Mouse (Mus musculus) neural tube, embryonic 14.5 days (tissue): ENCODE data around the gene Ctsd. TPM values are rescaled to one million over a fixed set of nuclear protein-coding genes. Genes with fewer than 3 reads are reported as not detected.

ENCODE experiments used
- ATAC-seq: fragments of 200-750 bp; cut with Nextera tagmentation; 2 replicates; pipeline ENCODE4 v1.8.0; 2017; ENCODE audit warnings: low read depth, mild to moderate bottlenecking, moderate TSS enrichment, moderate library complexity
- H3K27ac ChIP-seq: fragments of 300-500 bp; sonication (generic); 2 replicates; pipeline ENCODE4 v1.5.1; 2014; ENCODE audit warnings: low read depth, mild to moderate bottlenecking, control low read depth, low read length, moderate library complexity, mixed read lengths
- H3K27me3 ChIP-seq: fragments of 300-500 bp; sonication (generic); 2 replicates; pipeline ENCODE4 v1.6.1; 2014; ENCODE audit warnings: low read length; ENCODE audit not compliant: control insufficient read depth, insufficient read depth
- H3K36me3 ChIP-seq: fragments of 300-500 bp; sonication (generic); 2 replicates; pipeline ENCODE4 v1.6.1; 2014; ENCODE audit warnings: low read length, mixed read lengths; ENCODE audit not compliant: control insufficient read depth, insufficient read depth
- H3K4me1 ChIP-seq: fragments of 300-500 bp; sonication (generic); 2 replicates; pipeline ENCODE4 v1.6.1; 2014; ENCODE audit warnings: low read length; ENCODE audit not compliant: control insufficient read depth, insufficient read depth
- H3K4me2 ChIP-seq: fragments of 300-500 bp; sonication (generic); 2 replicates; pipeline ENCODE4 v1.6.1; 2014; ENCODE audit warnings: mild to moderate bottlenecking, low read depth, low read length, control low read depth
- H3K4me3 ChIP-seq: fragments of 300-500 bp; sonication (generic); 2 replicates; pipeline ENCODE4 v1.5.1; 2014; ENCODE audit warnings: low read depth, low read length, control low read depth, mixed read lengths
- H3K9ac ChIP-seq: fragments of 300-500 bp; sonication (generic); replicated peaks from 2 replicates; pipeline ENCODE4 v1.6.1; 2014; ENCODE audit warnings: low read depth, mild to moderate bottlenecking, control low read depth, low read length, mixed read lengths
- H3K9me3 ChIP-seq: fragments of 300-500 bp; sonication (generic); 2 replicates; pipeline ENCODE4 v1.6.1; 2016; ENCODE audit warnings: low read length; ENCODE audit not compliant: control insufficient read depth
- WGBS: fragments of 180-500 bp; shearing (Covaris S2); extraction: QIAGEN DNeasy Blood & Tissue Kit; methylation state at CpG from one replicate; pipeline ENCODE4 v1.1.7; 2014; 5-methylcytosine and 5-hydroxymethylcytosine counted together
- polyA plus RNA-seq: library from polyadenylated mRNA; unstranded; fragments of >200 nt; fragmentation: Nextera tagmentation; extraction: Ambion mirVana; gene quantifications from 2 replicates; pipeline ENCODE4 v1.2.1, GENCODE M21; 2014

Ctsd gene
- polyA plus RNA-seq, 1 experiment from 2014 or later: 250 TPM

DNA sequence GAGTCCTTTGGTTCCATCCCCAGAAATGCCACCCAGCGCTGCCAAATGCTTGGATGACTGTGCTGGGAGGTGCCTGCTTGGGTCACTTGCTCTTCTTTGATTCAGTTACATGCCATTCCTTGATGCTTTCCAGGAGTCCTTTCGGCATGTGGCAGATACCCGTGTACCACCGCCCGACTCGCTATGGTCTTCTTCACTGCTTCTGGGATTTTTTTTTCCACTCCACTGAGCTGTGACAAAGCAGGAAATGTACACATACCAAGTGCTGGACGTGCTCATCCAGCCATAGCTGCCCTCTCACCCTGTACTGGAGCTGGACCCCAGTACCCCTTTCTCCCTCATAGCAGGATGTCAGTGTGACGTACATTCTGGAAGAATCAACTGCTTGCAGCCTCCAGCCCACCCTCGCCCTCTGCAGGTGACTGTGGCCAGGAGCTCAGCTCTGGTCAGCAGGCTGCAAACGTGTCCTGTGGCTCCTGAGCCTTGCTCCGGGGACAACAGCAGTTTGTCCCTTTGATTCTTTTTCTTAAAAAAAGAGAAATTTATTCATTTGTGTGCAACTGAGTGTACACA is 37.9 kb upstream of the Ctsd start:
- Histone ChIP-seq H3K27me3 (no peaks in the 10 kb centered on the region), H3K4me2 (no peak overlapping the region), H3K9me3 (no peaks in the 10 kb centered on the region), H3K36me3 (no peaks in the 10 kb centered on the region), H3K4me1 (peaks cover 9% of the 10 kb centered on the region), H3K9ac (no peak overlapping the region), H3K27ac (no peak overlapping the region), H3K4me3 (no peak overlapping the region)
- ATAC-seq: no peak
- WGBS: 60% methylated on average over 11 of the region's 11 CpGs

GRCm38 (mm10) chr7:142421826-142422225 is 34.0 kb upstream of the Ctsd start:
- Histone ChIP-seq H3K27ac (no peak overlapping the region), H3K36me3 (no peaks in the 10 kb centered on the region), H3K4me1 (no peaks in the 10 kb centered on the region), H3K4me2 (no peak overlapping the region), H3K9ac (no peak overlapping the region), H3K27me3 (no peaks in the 10 kb centered on the region), H3K9me3 (no peaks in the 10 kb centered on the region), H3K4me3 (no peak overlapping the region)
- no peak for ATAC-seq
- WGBS: 79% methylated on average over 2 of the region's 2 CpGs

- Histone ChIP-seq H3K9ac (no peak overlapping the region), H3K4me1 (no peaks in the 10 kb centered on the region), H3K27ac (no peak overlapping the region), H3K4me3 (no peak overlapping the region), H3K9me3 (no peaks in the 10 kb centered on the region), H3K36me3 (no peaks in the 10 kb centered on the region), H3K27me3 (no peaks in the 10 kb centered on the region), H3K4me2 (no peak overlapping the region)
- WGBS: 91% methylated on average over 5 of the region's 5 CpGs
- no peak for ATAC-seq
These were observed 32.0 kb upstream of the Ctsd start for GRCm38 (mm10) chr7:142419887-142420286.

DNA sequence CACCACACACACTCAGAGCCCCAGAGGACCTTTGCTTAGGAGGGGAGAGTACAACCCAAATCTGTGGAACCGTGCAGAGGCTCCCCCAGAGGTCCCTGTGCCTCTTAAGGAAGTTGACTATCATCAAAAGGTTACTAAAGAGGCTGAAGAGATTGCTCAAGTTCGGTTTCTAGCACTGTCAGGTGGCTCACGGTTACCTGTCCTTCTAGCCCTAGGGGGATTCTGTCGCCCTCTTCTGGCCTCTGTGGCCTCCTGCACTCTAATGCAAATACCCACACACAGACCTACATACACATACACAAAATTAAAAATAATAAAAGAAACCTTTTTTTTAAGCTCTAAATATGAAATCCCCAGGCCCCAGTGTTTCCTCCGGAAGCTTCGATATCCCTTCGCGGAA is 30.8 kb upstream of the Ctsd start:
- Histone ChIP-seq H3K4me1 (no peaks in the 10 kb centered on the region), H3K27ac (no peak overlapping the region), H3K4me2 (no peak overlapping the region), H3K4me3 (no peak overlapping the region), H3K9ac (no peak overlapping the region), H3K36me3 (no peaks in the 10 kb centered on the region), H3K27me3 (no peaks in the 10 kb centered on the region), H3K9me3 (no peaks in the 10 kb centered on the region)
- no peak for ATAC-seq
- 87% methylated on average over 8 of the region's 8 CpGs for WGBS

DNA sequence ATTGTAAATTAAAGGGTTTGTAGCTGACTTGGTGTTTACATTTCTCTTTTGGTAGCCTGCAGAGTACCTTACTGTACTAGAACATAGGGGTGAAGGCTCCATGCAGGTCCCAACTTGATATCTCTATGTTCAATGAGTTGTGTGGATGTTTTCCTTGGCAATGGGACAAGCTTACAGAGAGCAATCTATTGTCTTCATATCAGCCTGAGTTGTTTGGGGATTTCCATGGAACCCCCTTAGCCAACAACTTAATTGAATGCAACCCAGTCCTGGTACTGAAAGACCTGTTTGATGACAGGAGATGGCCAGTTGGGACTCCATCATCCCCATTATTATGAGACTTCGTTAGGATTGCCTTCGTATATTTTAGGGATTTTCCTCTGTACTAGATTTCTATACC is 30.2 kb upstream of the Ctsd start:
- Histone ChIP-seq H3K9ac (no peak overlapping the region), H3K4me3 (no peak overlapping the region), H3K9me3 (no peaks in the 10 kb centered on the region), H3K27ac (no peak overlapping the region), H3K27me3 (no peaks in the 10 kb centered on the region), H3K36me3 (no peaks in the 10 kb centered on the region), H3K4me1 (no peaks in the 10 kb centered on the region), H3K4me2 (no peak overlapping the region)
- 96% methylated on average over 2 of the region's 2 CpGs for WGBS
- no peak for ATAC-seq

GRCm38 (mm10) chr7:142416225-142416624 is 28.4 kb upstream of the Ctsd start:
- no peak overlapping the region for H3K4me2 ChIP-seq
- no peak overlapping the region for H3K27ac ChIP-seq
- no peak overlapping the region for H3K4me3 ChIP-seq
- H3K9ac ChIP-seq: no peak overlapping the region
- no peaks in the 10 kb centered on the region for H3K27me3 ChIP-seq
- H3K9me3 ChIP-seq: no peaks in the 10 kb centered on the region
- H3K4me1 ChIP-seq: no peaks in the 10 kb centered on the region
- no peak for ATAC-seq
- WGBS: 75% methylated on average over 3 of the region's 3 CpGs
- H3K36me3 ChIP-seq: no peaks in the 10 kb centered on the region

DNA sequence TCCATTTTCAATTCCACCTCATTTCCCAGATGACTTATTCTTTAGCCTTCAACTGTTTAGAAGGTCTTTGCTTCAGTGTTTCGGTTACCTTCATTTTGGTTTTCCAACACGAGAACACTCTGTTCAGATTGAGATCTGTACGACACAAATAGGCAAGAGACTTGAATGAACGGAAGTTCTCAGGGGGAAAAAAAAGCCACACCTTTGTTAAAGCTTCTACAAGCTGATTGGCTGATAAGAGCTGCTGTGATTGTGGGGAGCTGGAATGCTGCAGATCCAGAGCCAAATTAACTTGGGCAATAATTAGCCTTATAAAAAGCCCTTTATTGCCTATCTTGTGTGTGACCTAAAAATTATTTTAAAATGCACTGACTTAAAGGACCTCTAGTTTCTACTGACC is 27.5 kb upstream of the Ctsd start:
- no peak overlapping the region for H3K27ac ChIP-seq
- no peak for ATAC-seq
- WGBS: 67% methylated on average over 4 of the region's 4 CpGs
- no peak overlapping the region for H3K4me3 ChIP-seq
- no peaks in the 10 kb centered on the region for H3K27me3 ChIP-seq
- H3K4me1 ChIP-seq: no peaks in the 10 kb centered on the region
- H3K36me3 ChIP-seq: no peaks in the 10 kb centered on the region
- H3K4me2 ChIP-seq: no peak overlapping the region
- no peaks in the 10 kb centered on the region for H3K9me3 ChIP-seq
- H3K9ac ChIP-seq: no peak overlapping the region

- Histone ChIP-seq H3K9me3 (no peaks in the 10 kb centered on the region), H3K4me1 (no peaks in the 10 kb centered on the region), H3K27ac (no peak overlapping the region), H3K27me3 (no peaks in the 10 kb centered on the region), H3K36me3 (no peaks in the 10 kb centered on the region), H3K9ac (no peak overlapping the region), H3K4me2 (no peak overlapping the region), H3K4me3 (no peak overlapping the region)
- WGBS: 94% methylated on average over 6 of the region's 6 CpGs
- no peak for ATAC-seq
These were observed 25.4 kb upstream of the Ctsd start for GRCm38 (mm10) chr7:142413285-142413684.

DNA sequence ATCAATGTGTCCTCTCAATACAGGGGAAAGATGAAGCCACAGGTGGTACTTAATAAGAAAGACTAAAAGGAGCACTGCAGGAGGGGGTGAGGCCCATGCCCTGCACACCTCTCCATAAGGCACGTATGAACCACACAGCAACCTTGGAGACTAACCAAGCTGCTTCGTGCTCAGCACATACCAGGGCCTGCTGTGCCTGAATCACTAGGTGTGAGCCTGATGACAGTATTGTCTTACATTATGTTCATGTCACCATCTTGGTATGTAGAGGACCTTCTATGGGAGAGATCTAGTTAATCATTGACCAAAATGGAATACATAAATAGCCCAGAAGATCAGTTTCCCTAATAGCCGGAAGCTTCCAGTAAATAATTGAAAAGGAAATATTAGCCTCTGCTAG is 21.8 kb upstream of the Ctsd start:
- H3K4me1 ChIP-seq: no peaks in the 10 kb centered on the region
- H3K4me2 ChIP-seq: no peak overlapping the region
- no peaks in the 10 kb centered on the region for H3K36me3 ChIP-seq
- no peaks in the 10 kb centered on the region for H3K27me3 ChIP-seq
- no peak overlapping the region for H3K27ac ChIP-seq
- no peak overlapping the region for H3K4me3 ChIP-seq
- no peaks in the 10 kb centered on the region for H3K9me3 ChIP-seq
- no peak overlapping the region for H3K9ac ChIP-seq
- no peak for ATAC-seq
- whole genome bisulfite sequencing: 86% methylated on average over 3 of the region's 3 CpGs

- no peak for ATAC-seq
- H3K4me3 ChIP-seq: no peak overlapping the region
- WGBS: 95% methylated on average over 8 of the region's 8 CpGs
- H3K4me1 ChIP-seq: no peaks in the 10 kb centered on the region
- H3K27ac ChIP-seq: no peak overlapping the region
- no peak overlapping the region for H3K4me2 ChIP-seq
- H3K36me3 ChIP-seq: no peaks in the 10 kb centered on the region
- H3K27me3 ChIP-seq: no peaks in the 10 kb centered on the region
- H3K9me3 ChIP-seq: no peaks in the 10 kb centered on the region
- no peak overlapping the region for H3K9ac ChIP-seq
These were observed 20.8 kb upstream of the Ctsd start for GRCm38 (mm10) chr7:142408686-142409085.
